Mouse (Mus musculus) heart, adult 9 months (tissue): Measurements from ENCODE around the gene Slc26a9.
"Not testable (repeated sequence)": the region's sequence is repeated elsewhere in the genome, so short reads cannot be mapped to it uniquely, and the experiment has no call there.

Source experiments
- DNase-seq, 2 experiments: peaks; one replicate each; pipeline ENCODE4 v3.0.0; 2022; ENCODE audit warnings: low spot score in 2 of 2

Slc26a9 gene

DNA sequence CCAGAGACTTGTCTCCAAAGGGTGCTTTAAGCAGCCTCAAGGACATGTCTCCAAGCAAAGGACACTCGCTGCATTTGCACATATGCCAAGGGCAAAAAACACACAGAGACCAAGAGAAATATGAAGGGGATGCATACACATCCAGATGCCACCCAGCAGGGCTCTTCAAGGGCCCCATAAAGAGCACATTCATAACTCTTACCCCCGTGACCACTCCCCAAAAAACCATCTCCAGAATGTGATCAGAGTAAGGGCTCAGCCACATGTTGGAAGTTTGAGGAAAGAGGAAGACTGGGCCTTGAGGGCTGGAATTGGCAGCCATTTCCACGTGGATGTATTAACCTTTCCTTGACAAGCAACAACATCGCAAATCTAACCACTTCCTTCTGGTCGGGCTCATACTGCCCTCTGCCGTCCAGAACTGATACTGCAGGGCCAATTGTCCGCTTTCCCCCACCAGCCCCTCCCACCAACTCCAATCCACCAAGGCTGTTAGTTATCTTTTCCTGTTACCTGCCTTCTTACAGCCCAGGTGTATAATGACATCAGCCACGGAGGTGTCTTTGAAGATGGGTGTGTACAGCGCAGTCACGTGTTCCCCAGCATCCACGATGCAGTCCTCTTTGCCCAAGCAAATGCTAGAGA, 21.7 kb downstream of the Slc26a9 start:
- peak; percentile 53 to 76 for DNase-seq

DNA sequence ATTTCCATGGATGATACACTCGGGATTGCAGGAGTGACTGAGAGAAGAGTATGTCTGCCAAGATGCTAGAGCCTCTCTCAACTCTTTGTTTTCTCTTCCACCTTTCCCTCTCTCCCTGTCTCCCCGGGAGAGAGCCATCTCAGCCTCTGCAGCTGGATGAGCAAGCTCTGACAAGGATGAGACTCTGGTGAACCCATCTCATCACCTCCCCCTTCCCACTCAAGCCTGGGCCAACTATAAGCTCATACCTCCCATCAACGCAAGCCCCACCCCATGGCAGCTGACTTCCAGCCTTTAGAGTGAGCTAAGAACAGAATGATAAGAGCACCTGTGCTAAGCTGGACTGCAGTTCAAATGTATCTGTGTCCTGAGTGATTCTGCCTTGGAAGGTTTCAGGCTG, 25.5 kb downstream of the Slc26a9 start:
- DNase-seq: no peak

DNA sequence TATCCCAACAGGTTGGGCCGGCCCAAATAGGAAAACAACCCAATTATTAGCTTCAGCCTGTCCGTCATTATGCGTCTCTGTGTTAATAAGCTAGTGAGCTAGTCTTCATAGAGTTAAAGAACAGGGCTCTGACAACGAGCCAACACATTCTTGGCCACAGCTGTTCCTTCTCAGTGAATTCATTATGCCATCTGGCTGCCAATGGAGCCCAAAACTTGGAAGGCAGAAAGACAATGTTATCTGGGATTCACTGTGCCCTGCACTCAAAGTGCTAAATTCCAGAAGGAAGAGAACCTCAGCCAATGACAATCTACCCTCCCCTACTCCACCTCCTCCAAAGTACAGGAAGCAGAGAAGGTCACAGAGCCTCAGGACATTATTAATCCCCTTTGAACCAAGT, 26.8 kb downstream of the Slc26a9 start:
- DNase-seq: peak; percentile 66 to 69

DNA sequence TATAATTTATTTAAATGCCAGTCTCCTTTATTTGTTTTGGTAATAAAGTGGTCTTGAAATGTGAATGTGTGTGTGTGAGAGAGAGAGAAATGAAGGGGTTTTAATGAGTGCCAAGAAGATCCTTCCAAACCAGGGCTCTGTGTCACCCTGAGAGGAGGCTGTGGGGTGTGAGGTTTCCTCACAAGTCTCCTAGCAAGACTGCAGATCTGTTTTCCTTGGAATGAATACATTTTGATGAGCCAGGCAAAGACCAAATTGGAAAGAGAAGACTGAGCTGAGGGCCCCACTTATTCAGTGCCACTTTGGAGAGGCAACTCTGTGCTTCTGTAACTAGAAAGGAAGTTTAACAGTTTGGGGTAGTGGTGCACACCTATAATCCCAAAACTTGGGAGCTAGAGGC, 27.6 kb downstream of the Slc26a9 start:
- DNase-seq: no peak

DNA sequence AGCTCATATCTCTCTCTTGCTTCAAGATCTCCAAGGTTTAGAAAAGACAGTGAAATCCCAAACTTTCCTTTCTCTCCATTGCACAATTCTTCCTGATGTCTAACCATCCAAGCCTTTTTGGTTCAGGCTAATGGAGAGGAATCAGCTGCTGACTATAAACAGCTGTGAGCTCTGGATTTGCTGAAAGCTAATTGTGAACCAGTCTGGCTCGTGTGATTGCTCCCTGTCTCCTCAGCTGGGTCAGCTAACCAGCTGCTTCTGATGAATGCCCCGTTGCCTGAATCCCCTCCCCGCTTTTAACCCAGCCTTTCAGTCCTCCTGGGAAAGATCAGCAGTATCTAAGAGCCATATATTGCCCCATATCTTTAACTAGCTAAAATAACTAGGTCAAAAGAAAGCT, 50.8 kb downstream of the Slc26a9 start:
- peak; percentile 18 to 25 for DNase-seq

DNA sequence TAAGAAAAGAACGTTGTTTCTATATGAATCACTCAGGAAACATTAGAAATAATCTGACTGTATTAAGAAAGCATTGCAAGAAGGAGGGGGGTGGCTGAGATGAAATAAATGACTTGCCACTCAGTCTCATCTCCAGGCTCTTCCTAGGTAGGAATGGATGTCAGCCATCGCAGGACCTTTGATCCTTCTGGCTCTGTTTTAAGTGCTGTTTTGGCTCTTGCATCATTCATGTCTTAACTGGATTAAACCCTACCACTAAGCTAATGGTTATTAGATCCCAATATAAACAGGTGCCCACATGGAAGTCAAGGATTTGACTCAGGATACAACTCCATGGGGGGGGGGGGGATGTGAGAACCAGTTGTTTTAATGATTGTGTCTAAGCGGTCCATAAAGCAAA, 51.3 kb downstream of the Slc26a9 start:
- DNase-seq: no peak

DNA sequence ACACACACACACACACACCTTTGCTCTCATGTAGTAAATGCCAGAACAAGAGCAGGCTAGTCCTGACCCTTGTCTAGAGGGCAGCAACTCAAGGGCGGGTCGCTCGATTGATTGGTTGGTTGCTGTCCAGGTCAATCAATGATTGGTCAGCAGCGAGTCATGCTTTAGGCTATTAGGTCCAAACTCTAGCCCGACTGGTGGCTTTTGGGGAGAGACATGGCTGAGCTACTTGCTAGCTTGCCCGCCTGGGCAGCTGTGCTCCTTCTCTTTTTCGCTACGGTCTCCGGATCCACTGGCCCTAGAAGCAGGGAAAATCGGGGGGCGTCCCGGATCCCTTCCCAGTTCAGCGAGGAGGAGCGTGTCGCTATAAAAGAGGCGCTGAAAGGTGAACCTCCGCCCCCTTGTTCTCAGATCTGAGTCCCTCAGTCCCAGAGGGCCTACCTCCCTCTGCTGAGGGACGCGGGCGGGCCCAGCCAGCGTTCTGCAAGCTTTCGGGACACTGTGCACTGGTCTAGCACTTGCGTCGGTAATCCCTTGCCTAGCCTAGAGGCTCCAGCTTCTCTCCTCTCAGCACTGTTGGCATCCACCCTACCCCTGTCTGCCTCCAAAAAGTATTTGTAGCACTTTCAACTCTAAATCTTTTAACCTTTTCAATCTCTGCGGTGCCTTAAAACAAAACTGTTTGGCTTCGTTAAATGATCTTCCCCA, 53.5 kb downstream of the Slc26a9 start, which contains the start of gene Pm20d1:
Gene Pm20d1, plus strand, starts transcription at position 180 of the 708 bp plus-strand sequence.
- peak; percentile 48 for DNase-seq

DNA sequence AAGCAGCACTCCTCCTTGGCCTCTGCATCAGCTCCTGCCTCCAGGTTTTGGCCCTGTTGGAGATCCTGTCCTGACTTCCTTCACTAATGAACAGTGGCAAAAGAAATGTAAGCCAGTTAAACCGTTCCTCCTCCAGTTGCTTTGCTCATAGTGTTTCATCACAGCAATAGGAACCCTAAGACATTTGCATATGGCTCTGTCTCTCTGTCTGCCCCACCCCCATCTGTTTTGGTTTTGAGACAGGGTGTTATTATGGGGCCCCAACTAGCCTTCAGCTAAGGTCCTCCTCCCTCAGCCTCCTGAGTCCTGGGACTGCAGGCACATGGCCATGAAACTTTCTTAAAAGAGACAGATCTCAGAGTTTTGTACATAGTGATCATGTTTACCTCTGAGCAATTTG, 56.2 kb downstream of the Slc26a9 start:
- no peak for DNase-seq

DNA sequence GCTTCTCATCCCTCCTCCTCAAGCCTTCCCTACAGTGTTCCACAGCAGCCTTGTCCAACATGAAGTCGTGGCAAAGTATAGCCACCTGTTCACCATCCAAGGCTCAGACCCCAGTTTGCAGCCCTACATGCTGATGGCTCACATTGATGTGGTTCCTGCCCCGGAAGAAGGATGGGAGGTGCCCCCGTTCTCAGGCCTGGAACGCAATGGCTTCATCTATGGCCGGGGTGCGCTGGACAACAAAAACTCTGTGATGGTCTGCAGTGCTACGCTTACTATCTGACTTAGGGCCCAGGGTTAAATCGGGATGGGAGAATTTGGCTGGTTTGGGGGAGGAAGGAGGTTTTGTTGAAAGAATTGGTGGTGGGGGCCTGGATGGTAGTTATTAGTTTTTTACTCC, 57.2 kb downstream of the Slc26a9 start:
- DNase-seq: no peak

DNA sequence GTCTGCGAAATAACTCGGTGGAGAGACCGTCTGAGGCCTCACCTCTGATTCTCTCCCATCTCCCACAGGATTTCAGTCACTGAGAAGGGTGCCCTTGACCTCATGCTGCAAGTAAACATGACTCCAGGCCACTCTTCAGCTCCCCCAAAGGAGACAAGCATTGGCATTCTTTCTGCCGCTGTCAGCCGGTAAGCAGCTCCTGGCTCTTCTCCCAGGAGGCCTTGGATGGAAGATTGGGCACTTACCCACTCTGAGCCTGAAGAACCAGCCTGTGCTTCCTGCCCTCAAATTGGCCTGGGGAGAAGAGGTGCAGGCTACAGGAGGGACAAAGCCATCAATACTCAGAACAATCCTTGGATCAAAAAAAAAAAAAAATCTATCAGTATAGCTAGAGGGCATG, 58.8 kb downstream of the Slc26a9 start:
- DNase-seq: peak; percentile 19 to 44

DNA sequence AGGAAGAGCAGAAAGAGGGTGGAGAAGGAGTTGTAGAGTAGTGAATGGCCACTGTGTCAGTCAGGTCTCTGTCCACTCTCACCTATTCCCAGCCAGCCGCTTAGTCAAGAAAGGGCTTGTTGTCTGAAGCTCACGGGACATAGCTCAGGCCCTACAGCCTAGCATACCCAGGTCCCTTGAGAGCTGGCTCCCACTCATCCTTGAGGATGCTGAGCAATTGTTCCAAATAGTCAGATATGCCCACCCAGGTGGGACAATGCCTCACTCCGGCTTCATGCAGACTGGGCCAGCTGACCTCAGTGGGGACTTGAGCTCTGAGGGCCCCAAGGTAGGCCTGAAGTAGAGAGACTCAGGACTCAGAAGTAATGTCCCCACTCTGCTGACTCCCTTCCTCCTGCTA, 60.3 kb downstream of the Slc26a9 start:
- DNase-seq: no peak

DNA sequence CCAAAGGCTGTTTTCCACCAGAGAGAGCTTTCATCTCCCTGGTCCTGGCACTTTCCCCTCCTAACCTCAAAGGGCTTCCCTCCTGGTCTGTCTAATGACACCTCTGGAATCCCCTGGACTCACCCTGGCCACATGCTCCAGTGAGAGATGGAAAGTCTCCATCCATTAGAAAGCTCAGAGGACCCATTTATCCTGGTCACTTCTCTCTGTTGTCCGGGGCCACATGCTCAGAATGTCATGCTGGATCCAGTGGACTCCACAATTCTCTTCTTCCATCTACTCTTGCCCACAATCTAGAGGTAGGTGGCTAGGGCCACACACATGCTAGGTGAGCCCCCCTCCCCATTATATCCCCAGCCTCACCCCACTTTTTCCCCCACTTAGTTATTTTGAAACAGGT, 65.2 kb downstream of the Slc26a9 start:
- DNase-seq: no peak

DNA sequence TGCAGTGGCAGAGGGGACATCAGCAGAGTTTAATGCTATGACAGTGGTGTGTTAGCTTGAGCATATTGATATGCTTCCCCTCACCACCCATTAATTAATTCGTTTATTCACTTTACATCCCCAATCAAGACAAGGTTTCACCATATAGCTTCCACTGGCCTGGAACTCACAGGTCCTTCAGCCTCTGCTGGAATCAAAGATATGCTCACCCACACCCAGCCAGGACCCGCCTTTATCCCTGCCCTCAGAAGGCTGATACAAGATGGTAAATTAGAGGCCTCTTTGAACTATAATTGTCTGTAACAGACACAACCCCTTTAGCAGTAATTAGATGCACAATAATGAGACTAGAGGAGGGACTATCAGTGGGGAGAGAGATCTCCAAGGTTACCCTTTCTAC, 65.8 kb downstream of the Slc26a9 start:
- DNase-seq: no peak

DNA sequence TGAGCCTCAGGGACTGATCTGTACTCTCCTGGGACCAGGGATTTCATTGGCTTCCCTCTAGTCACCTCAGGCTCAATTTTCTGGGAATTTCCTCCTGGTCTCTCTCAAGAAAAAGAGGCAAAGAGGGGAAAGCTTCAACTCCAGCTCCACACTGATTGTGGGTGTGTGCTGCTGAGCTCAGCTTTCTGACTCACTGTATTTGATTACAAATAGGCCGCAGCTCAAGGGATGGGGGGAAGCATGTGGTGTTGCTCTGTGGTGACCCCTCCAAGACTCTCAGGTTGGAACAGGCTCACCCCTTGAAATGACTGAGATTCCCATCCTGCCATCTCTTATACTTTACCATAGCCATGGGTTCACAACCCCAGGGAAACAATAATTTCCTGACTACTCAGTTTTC, 67.6 kb downstream of the Slc26a9 start:
- no peak for DNase-seq

DNA sequence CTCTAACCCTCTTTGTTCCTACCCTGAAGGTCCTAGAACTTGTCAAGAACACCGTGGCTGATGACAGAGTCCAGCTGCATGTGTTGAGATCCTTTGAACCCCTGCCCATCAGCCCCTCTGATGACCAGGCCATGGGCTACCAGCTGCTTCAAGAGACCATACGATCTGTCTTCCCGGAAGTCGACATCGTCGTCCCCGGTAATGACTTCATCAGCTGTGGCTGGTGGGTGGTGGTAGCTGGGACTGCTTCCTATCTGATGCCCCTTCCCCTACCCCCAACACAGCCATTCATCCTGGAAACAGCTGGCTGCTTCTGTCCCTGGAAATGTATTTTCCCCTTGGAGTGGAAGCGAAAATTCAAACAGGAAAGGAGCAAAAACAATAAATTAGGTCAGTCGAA, 68.2 kb downstream of the Slc26a9 start:
- DNase-seq: no peak

DNA sequence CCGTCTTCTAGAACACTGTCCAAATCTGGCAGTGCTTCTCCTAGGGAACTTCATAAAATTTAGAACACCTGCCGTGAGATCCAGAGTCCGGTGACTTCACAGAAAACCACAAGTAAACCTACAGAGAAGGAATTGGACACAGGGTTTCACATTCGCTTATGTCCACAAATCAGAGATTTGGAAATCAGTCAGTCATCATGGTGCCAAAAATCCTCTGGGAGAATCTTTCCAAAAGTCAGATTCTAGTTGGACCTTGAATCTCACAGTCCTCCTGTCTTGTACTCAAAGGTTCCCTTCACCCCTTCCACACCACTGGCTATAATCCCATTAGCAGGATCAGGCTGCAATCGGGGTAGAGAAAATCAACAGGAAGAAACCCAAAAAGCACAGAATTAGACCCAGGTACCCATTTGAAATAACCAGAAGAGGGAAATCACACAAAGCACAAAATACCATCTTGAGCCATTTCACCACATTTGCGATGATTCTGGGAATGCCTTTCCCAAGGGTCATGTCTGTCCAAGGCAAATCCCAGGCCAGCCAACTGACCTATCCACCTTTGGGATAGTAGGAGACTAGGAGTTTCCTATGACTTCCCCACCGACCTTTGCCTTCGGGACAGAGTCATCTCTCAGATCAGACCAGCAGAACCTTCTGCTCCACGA, 68.9 kb downstream of the Slc26a9 start:
- no peak for DNase-seq

DNA sequence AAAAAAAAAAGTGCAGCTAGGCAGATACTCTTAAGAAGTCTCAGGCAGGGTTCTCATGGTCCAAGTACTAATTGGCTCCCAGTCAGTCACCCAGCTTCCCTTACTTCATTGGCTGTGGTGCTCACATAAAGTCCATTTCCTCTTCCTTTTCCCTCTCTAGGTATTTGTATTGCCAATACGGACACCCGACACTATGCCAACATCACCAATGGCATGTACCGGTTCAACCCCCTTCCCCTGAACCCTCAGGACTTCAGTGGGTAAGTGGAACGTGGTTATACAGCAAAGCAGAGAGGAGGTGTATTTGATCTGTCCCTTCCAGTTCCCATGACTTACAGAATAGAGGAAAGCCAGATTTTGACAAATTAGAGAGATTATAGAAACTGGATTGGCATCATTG, 69.9 kb downstream of the Slc26a9 start:
- no peak for DNase-seq

DNA sequence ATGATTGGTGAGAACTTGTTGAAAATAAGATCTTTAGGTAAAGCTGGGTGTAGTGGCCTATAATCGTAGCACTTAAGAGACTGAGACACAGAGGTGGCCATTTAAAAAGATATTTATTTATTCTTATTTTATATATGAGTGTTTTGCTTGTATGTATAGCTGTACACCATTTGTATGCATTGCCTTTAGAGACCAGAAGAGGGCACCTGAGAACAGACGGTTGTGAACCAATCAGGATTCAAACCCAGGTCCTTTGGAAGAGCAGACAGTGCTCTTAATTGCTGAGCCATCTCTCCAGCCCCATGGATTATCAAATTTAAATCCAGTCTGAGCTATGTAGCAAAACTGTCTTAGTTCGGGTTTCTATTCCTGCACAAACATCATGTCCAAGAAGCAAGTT, 70.4 kb downstream of the Slc26a9 start:
- DNase-seq: no peak

DNA sequence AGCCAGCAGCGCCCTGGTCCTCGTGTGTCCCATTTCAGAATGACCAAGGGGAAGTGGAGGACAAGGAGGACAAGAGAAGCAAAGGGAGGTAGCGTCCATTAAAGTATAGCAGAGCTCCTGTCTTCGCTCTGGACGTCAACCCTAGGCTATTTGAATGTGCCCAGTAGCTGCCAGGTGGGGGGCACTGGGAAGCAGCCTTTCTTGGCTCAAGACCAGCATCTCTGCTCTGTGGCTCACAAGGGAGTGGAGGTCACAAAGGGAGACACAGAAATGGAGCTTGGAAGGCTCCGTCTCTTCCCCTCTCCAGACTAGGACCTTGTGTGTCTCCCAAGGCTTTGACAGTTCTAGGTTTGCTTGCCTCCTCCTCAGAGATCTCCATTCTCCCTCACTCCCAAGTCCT, 73.1 kb downstream of the Slc26a9 start:
- DNase-seq: no peak

DNA sequence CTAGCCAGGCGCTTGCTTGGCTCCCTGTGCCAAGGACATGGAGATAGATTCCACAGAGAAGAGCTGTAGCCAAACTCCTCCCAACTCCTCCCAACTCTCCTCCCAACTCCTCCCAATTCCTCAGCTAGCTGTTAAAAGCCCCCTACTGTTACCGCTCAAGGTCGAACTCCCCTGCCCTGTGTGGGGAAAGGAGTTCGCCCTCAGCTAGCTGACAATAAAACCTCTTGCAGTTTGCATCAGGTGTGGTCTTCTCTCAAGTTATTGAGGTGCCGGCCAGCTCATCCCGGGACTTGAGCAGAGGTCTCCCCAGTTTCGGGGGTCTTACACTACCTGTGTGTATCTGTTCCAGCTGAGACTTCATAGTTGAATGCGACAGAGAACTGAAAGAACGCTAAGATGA, 76.5 kb downstream of the Slc26a9 start:
- DNase-seq: not testable (repeated sequence)

DNA sequence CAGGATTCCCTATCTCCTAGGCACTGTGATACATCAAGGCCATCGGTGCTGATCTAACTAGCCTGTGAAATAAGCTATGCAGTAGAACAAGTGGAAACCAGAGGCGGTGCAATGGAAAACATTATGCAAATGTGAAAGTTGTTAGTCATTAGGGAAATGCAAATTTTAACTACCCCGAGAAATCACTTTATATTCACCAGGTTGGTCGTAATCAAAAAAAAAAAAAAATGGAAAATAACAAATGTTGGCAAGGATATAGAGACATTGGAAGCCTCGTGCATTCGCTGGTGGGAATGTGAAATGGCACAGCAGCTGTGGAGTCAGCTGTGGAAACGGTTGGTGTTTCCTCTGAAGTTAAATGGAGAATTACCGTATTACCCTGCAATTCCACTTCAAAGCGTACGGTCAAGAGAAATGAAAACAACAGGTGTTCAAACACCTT, 77.1 kb downstream of the Slc26a9 start:
- no peak for DNase-seq
